Mouse (Mus musculus) macrophage (primary cell): ENCODE data around the gene Lhpp. TPM values are rescaled to one million over a fixed set of nuclear protein-coding genes. Genes with fewer than 3 reads are reported as not detected.

ENCODE experiments used
- H3K27ac ChIP-seq: fragments of 350-480 bp; formaldehyde crosslinking; 2 replicates; pipeline ENCODE4 v1.9.0; 2021
- H3K36me3 ChIP-seq: fragments of 350-480 bp; formaldehyde crosslinking; 2 replicates; pipeline ENCODE4 v1.9.0; 2021; ENCODE audit errors: inconsistent target
- H3K4me3 ChIP-seq: fragments of 350-480 bp; formaldehyde crosslinking; 2 replicates; pipeline ENCODE4 v1.9.0; 2021; ENCODE audit errors: inconsistent target
- H3K79me2 ChIP-seq: fragments of 350-480 bp; formaldehyde crosslinking; 2 replicates; pipeline ENCODE4 v1.9.0; 2021; ENCODE audit errors: inconsistent target
- WGBS: methylation state at CpG from one replicate; pipeline ENCODE4 v1.1.7; 2026; ENCODE audit warnings: inconsistent platforms; ENCODE audit not compliant: missing documents; 5-methylcytosine and 5-hydroxymethylcytosine counted together
- polyA plus RNA-seq: library from polyadenylated mRNA; stranded (reverse); fragments of 250-400 nt; gene quantifications from 3 replicates; pipeline ENCODE4 v1.2.4, GENCODE M21; 2018; ENCODE audit warnings: inconsistent platforms

The Lhpp gene
- polyA plus RNA-seq, 1 experiment from 2014 or later: 21.2 TPM

DNA sequence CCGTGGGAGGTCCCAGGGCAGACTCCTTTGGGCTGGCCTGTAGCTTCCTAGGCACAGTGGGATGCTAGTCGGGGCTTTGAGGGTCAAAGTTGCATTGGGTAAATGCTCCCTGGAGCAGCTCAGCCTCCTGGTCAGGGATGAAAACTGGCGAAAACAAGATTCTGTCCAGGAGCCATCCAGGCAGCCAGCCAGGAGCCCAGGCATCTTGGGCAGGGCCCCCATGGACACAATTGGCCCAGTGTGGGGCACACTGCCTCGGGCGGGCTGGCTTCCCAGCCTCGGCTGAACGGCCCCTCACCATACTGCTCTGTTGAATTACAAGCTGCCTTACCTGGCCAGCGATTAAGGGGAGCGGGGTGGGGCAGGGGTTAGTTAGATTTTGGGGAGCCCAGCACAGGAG lies 82.3 kb downstream of the Lhpp start:
- Histone ChIP-seq H3K79me2 (no peaks in the 10 kb centered on the region), H3K36me3 (no peaks in the 10 kb centered on the region), H3K4me3 (no peak overlapping the region), H3K27ac (no peak overlapping the region)
- 96% methylated on average over 9 of the region's 9 CpGs for WGBS

DNA sequence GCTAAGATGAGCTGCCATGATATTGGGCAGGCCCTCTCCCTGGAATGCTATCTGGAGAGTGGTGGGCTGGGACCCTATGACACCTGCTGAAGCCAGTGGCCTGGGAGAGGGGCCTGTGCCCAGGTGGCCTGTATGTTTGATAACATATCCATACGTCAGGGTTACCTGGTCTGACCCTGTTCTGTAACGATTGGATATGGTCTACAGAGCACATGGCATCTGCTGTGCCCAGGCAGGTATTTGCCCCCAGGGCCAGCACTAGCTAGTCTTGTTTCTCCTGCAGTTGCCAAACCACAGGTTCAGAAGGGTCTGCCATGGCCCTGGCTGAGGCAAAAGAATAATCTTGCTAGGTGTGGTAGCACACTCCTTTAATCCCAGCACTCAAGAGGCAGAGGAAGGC lies 83.1 kb downstream of the Lhpp start:
- H3K36me3 ChIP-seq: no peaks in the 10 kb centered on the region
- H3K27ac ChIP-seq: no peak overlapping the region
- no peaks in the 10 kb centered on the region for H3K79me2 ChIP-seq
- WGBS: 92% methylated on average over 2 of the region's 2 CpGs
- no peak overlapping the region for H3K4me3 ChIP-seq

DNA sequence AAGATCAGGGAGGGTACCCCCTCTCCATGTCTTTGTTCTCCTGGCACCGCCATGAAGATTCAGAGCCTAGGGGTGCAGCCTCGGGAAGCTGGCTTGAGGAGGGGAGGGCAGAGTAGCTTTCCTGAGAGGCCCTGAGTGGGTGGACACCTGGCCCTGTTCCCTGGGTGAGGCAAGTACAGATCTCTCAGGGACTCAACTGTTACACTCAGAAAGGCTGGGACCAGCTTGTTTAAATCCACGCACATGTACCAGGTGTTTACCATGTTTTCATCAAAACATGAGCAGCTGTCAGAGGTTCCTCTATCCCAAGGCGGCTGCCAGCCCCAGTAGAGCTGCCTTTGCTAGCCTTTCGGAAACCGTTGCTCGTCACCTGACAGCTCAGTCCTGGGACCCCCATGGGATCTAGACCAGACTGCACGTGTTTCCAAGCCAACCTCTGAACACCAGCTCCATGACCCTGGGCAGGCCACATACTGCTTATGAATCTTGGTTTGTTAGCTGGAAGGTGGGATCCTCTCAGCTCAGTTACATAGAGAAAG lies 86.9 kb downstream of the Lhpp start:
- H3K27ac ChIP-seq: no peak overlapping the region
- no peak overlapping the region for H3K4me3 ChIP-seq
- no peaks in the 10 kb centered on the region for H3K36me3 ChIP-seq
- 95% methylated on average over 8 of the region's 8 CpGs for WGBS
- no peaks in the 10 kb centered on the region for H3K79me2 ChIP-seq

DNA sequence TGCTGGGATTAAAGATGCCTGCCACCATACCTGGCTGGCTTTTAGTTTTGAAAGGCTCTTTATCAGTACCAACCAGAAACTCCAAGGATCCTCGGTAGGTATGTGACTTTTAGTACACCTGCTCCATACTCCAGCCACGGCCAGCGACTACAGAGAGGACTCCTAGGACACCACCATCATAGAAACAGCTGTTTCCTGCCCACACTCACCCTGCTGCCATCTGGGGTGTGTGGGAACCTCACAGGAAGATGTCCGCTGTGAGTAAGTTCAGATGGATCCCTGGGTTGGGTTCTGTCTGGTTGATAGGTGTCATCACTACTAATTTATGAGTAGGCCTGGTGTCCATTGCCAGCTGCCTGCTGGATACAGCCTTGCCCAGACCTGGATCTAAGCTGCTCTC lies 88.3 kb downstream of the Lhpp start:
- H3K4me3 ChIP-seq: no peak overlapping the region
- H3K36me3 ChIP-seq: no peaks in the 10 kb centered on the region
- 81% methylated on average over 4 of the region's 4 CpGs for WGBS
- no peak overlapping the region for H3K27ac ChIP-seq
- H3K79me2 ChIP-seq: no peaks in the 10 kb centered on the region

DNA sequence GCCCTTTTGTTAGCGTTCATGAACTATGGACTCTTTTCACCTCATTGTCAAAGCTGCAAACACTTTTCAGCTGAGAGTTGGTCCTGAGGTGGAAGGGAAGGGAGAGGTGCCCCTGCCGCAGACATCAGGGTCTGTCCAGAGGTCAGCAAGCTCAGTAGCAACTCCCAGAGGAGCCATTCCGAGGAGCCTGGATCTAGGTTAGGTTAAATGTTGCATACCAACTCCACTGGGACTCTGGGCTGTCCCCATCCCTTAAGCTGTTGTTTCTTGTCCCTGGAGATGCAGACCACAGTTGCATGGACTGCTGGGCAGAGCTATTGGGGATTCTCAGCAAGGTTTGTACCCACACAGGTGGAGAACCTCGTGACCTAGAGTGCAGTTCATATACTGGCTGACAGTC lies 88.7 kb downstream of the Lhpp start:
- 87% methylated on average over 4 of the region's 4 CpGs for WGBS
- H3K79me2 ChIP-seq: no peaks in the 10 kb centered on the region
- H3K36me3 ChIP-seq: no peaks in the 10 kb centered on the region
- no peak overlapping the region for H3K4me3 ChIP-seq
- H3K27ac ChIP-seq: no peak overlapping the region

DNA sequence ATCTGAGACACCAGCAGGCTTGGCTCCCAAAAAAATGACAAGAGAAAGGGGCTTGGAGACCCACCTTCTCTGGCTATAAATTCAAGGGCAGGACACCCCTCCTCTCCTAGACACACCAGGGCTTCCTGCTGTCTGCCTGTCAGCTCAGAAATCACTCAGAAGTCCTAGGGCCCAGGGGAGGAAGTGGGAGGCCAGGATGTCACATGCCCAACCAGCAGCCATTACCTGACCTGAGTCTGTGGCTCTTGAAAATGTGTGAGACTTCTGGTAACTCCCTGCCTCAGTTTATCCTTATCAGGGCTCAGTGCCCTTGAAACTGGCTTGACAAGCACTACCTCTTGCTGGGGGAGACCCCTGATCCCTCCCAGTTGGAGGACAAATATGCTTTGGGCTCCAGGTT lies 89.2 kb downstream of the Lhpp start:
- H3K27ac ChIP-seq: 0 out of 2 replicates have a peak overlapping the region, but pooled peaks have one; percentile 5
- no peak overlapping the region for H3K4me3 ChIP-seq
- no peaks in the 10 kb centered on the region for H3K36me3 ChIP-seq
- H3K79me2 ChIP-seq: no peaks in the 10 kb centered on the region

DNA sequence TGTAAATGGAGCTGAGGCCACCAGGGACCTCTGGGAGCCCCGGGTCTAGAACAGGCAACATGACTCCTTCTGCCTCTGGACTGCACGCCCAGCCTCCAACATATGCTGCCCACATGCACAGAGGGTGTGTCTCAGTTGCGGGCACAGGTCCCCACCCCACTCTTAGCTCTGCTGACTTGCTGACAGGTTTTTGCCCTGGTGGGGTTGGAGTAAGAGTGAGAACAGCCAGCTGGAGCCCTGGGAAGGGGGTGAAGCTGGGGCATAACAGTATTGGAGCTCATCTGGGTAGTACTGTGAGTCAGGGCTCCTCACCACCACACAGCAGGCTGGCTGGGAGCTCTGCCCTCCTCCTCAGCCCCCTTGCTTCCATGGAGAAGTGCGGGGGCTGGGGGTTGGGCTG lies 89.7 kb downstream of the Lhpp start:
- Histone ChIP-seq H3K4me3 (no peak overlapping the region), H3K27ac (peak overlapping the region; percentile 5; the same call in 1 of the 2 replicates)
- WGBS: 95% methylated on average over 3 of the region's 4 CpGs

DNA sequence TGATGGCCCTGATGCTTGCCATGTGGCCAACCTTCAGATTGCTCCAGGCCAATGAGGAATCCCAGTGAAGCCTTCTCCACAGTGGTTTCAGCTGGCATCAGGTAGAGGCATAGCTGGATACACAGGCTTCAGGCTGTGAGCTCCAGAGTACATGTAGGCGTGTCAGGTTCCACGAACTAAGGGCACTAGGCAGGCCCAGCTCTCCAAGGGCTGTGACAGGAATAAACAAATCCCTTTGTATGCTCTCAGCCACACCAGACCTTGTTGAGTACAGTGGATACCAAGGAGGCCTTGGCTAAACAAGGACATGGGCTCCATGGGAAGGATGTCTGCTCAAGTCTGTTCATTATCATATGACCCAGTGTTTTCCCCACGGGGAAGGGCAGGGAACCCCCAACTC lies 91.0 kb downstream of the Lhpp start:
- H3K79me2 ChIP-seq: no peaks in the 10 kb centered on the region
- H3K27ac ChIP-seq: no peak overlapping the region
- H3K4me3 ChIP-seq: no peak overlapping the region
- 97% methylated on average over 3 of the region's 3 CpGs for WGBS
- H3K36me3 ChIP-seq: no peaks in the 10 kb centered on the region

More for the DNA sequence above, 89.7 kb downstream of the Lhpp start:
- H3K79me2 ChIP-seq: no peaks in the 10 kb centered on the region
- H3K36me3 ChIP-seq: no peaks in the 10 kb centered on the region

DNA sequence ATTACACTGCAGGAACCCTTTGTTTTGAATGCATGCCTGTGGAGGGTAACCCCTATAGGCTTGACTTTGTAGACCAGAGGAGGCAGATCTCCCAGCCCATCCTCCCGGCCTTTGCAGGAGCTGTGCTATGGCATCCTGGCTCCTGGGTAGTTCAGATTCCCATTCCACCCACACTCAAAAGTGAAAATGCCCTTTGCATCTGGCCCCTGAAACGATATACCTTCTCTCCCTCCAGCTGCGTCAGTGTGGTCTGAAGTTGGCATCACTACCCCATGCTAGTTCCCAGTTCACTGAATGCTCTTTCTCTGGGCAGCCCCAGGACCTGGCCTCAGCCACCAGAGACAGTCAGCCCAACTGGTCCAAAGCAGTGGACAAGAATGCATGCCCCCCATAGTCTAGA lies 91.6 kb downstream of the Lhpp start:
- Histone ChIP-seq H3K79me2 (no peaks in the 10 kb centered on the region), H3K27ac (no peak overlapping the region)
- 93% methylated on average over 3 of the region's 3 CpGs for WGBS

DNA sequence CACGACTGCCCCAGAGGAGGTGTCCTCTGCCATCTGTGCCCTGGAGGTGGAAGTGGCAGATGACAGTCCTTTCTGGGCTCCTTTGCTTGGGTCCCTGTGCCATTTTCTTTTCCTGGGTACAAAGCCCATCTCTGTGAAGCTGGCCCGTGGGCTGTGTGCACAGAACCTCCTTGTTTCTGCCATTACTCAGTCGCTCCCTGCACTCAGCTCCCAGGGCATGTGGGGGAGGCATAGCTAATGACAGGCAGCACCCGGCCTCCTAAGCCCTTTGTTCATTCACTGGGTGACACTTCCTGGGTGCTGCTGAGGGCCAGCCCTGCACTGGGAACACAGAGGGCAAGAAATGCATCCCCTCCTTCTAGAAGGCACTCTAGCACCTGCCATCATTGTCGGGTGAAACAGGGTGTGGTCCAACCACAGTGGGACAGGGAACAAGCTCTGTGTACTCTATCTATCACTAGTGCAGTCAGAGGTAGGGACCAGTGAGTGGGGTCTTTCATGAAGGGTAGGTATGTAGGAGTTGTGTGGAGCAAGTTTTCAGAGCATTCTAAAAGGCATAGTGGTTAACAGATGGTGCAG lies 92.1 kb downstream of the Lhpp start:
- H3K79me2 ChIP-seq: no peaks in the 10 kb centered on the region
- 92% methylated on average over 5 of the region's 5 CpGs for WGBS
- no peaks in the 10 kb centered on the region for H3K36me3 ChIP-seq
- no peak overlapping the region for H3K27ac ChIP-seq
- H3K4me3 ChIP-seq: no peak overlapping the region

More for the DNA sequence above, 91.6 kb downstream of the Lhpp start:
- Histone ChIP-seq H3K4me3 (no peak overlapping the region), H3K36me3 (no peaks in the 10 kb centered on the region)

DNA sequence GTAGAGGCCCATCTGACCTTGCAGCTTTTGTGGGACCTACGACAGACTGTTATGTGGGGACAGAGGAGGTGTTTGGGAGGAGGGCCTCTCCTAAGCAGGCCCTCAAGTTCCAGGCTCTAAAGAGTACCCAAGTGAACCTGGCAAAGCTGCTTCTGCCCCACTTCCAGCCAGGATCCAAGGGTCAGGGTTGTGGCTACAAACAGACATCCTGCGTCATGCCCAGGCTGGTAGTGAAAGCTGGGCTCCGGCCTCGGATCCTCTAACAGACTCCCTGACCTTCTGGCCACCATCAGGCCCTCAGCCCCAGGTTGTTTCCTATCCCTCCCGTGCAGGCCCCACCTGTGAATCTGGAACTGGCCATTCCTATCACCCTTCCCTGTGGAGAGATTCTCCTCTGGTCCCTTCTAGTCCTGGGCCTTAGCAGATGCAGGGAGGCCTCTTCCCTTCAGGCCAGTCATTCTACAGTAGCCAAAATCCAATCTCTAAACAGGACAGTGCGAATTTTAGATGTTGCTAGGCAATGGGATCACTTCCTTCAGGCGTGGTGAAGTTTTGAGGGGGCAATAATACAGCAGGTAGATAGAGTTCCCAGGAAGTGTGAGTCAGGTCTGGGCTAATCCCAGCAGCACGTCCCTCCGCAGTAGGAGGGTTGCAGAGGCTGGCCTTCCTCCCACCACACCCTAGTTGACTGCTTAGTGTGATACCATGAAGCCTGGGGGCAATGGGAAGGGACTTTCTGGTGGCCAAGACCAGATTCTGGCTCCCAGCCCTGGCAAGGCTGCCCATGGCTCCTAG lies 93.3 kb downstream of the Lhpp start:
- Histone ChIP-seq H3K27ac (no peak overlapping the region), H3K36me3 (no peaks in the 10 kb centered on the region), H3K4me3 (no peak overlapping the region), H3K79me2 (no peaks in the 10 kb centered on the region)
- WGBS: 99% methylated on average over 9 of the region's 9 CpGs

DNA sequence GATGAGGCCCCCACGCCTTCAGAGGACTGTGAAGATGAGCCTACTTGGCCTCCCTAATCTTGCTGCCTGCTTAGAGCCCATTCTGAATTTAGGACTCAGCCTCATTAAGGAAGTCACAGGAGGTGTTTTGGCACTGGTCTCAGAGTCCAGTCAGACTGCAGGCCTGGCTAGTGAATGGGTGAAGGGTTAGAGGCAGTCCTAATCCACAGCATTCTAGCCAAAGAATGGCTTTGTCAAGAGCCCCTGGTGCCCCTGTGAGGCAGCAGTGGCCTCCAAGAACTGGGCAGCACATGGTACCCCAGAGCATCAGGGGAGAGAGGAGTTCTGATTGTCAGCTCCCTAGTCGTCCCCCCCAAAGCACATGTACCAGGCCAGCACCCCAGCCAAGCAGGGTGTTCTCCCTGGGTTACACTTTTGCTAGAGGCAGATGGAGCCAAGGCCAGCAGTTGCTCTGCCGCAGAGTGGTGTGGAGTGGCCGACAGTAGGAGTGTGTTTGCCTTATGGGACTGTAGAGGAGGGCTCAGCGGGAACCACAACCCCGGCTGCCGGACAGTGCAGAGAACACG lies 94.0 kb downstream of the Lhpp start:
- Histone ChIP-seq H3K79me2 (no peaks in the 10 kb centered on the region), H3K4me3 (no peak overlapping the region), H3K36me3 (no peaks in the 10 kb centered on the region), H3K27ac (no peak overlapping the region)
- WGBS: 95% methylated on average over 7 of the region's 8 CpGs

DNA sequence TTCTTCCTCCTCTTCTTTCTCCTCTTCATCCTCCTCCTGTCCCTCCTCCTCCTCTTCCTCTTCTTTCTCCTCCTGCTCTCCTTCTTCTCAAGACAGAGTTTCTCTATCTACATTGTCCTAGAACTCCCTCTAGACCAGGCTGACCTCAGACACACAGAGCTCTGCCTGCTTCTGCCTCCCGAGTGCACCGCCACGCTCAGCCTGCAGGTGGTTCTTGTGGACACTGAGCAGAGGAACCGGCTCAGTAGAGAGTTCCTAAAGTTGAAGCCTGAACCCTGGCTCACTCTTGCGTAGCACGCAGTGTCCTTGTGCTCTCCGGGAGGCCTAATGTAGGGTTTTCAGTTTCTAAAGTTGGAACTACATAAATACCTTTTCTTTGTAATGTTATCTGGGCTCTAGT lies 94.7 kb downstream of the Lhpp start:
- Histone ChIP-seq H3K4me3 (no peak overlapping the region), H3K36me3 (no peaks in the 10 kb centered on the region), H3K27ac (no peak overlapping the region), H3K79me2 (no peaks in the 10 kb centered on the region)
- 94% methylated on average over 7 of the region's 7 CpGs for WGBS

DNA sequence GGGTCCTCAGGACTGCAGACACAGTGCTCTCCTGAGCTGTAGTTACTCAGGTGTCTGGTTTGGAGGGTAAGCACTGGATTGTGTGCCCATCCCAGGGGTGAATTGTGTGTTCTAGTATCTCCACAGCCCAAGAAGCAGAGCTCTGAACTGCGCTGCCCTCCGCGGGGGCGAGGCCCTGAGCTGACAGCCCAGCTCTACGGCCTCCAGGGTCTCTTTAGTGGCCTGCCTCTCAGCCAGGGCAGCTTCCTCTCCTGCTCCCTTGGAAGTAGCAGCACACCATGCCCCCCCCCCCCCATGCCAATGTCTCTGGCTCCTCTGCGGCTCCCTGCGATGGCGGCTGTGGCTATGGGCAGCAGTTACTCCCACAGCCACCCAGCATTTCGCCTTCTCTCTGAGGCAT lies 101.1 kb downstream of the Lhpp start:
- no peak overlapping the region for H3K27ac ChIP-seq
- H3K79me2 ChIP-seq: peaks cover 15% of the 10 kb centered on the region; the same call in 1 of the 2 replicates
- no peaks in the 10 kb centered on the region; the same call in 1 of the 2 replicates for H3K36me3 ChIP-seq
- H3K4me3 ChIP-seq: no peak overlapping the region
- 91% methylated on average over 7 of the region's 9 CpGs for WGBS

DNA sequence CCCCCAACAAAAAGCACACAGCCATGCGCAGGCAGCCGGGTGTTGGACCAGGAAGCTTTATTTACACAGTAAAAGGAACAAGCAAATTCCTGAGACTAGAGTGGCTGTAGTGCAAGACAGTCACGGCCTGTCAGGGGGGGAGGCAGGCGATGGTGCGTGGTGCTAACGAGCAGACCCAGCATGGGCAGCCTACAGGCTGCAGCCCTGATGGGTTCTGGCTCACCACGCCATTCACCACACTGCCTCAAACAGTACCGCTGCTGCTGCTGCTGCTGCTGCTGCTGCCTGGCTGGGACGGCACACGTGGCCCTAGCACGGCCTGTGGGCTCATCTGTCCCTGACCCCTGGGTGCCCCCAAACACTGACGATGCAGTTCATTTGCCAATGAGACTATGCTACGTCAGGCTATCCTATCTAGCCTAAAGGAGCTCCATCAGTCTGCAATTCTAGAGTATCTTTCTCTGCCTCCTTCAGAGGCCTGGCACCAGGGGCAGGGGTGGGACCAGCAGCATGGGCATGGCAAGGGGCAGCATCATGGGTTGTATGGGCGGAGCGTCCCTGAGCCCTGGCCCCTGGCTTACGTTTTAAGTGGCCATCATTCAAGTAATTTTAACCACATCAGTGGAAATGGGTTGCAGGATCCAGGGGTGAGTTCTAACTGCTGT lies 101.7 kb downstream of the Lhpp start:
- WGBS: 84% methylated on average over 16 of the region's 16 CpGs
- Histone ChIP-seq H3K27ac (no peak overlapping the region), H3K79me2 (peaks cover 18% of the 10 kb centered on the region; the same call in 1 of the 2 replicates), H3K4me3 (no peak overlapping the region), H3K36me3 (no peaks in the 10 kb centered on the region; the same call in 1 of the 2 replicates)
